Mouse (Mus musculus): ENCODE measurements at regions not wholly inside any gene's neighbourhood (a gene's known extent, or its start where the extent isn't known, plus 50 kb on each side); places are given as distances from the start of the nearest gene placed in this dataset.

GRCm38 (mm10) chr8:58998081-58998480 is 85.6 kb upstream of the Galntl6 start:
- Histone ChIP-seq H3K4me3 (ENCODE audit: low read depth, low read length) (no peak overlapping the region), H3K36me3 (ENCODE audit: control insufficient read depth, insufficient read depth, low read length) (no peaks in the 10 kb centered on the region), H3K27ac (replicated peaks; ENCODE audit: low read depth, low read length) (no peak overlapping the region), H3K4me2 (ENCODE audit: low read depth, low read length) (no peak overlapping the region), H3K9me3 (ENCODE audit: control insufficient read depth, low read length) (no peaks in the 10 kb centered on the region), H3K4me1 (ENCODE audit: control insufficient read depth, insufficient read depth, low read length) (no peaks in the 10 kb centered on the region), H3K27me3 (replicated peaks; ENCODE audit: control insufficient read depth, insufficient read depth, low read length) (no peaks in the 10 kb centered on the region), H3K9ac (ENCODE audit: low read depth, low read length) (no peak overlapping the region)
- WGBS, result 35% methylated on average over 1 of the region's 1 CpGs
- peak; percentile 55 for DNase-seq (ENCODE audit: low spot score)
- ATAC-seq (ENCODE audit: low read depth), result no peak
